Mouse (Mus musculus): ENCODE results near the gene Chchd6.

The Chchd6 gene

GRCm38 (mm10) chr6:89452356-89452755, 143.1 kb downstream of the Chchd6 start:
- no peak for DNase-seq (ENCODE audit: low read depth)

- no peak for DNase-seq (ENCODE audit: low read depth)
Observed at GRCm38 (mm10) chr6:89448736-89449135, 146.7 kb downstream of the Chchd6 start.

- DNase-seq (ENCODE audit: low read depth): no peak
Observed at GRCm38 (mm10) chr6:89440671-89441070, 154.8 kb downstream of the Chchd6 start.

GRCm38 (mm10) chr6:89431920-89432482, 163.5 kb downstream of the Chchd6 start:
- DNase-seq (ENCODE audit: low read depth): no peak

- DNase-seq (ENCODE audit: low read depth): no peak
Observed at GRCm38 (mm10) chr6:89430749-89431148, 164.7 kb downstream of the Chchd6 start.

GRCm38 (mm10) chr6:89428661-89429375, 166.6 kb downstream of the Chchd6 start:
- no peak for DNase-seq (ENCODE audit: low read depth)

- DNase-seq (ENCODE audit: low read depth): no peak
Observed at GRCm38 (mm10) chr6:89424461-89424860, 171.0 kb downstream of the Chchd6 start.

- no peak for DNase-seq (ENCODE audit: low read depth)
Observed at GRCm38 (mm10) chr6:89422621-89423020, 172.8 kb downstream of the Chchd6 start.

- no peak for DNase-seq (ENCODE audit: low read depth)
Observed at GRCm38 (mm10) chr6:89421922-89422321, 173.5 kb downstream of the Chchd6 start.

GRCm38 (mm10) chr6:89421503-89421902, 173.9 kb downstream of the Chchd6 start:
- no peak for DNase-seq (ENCODE audit: low read depth)

GRCm38 (mm10) chr6:89420756-89421155, 174.7 kb downstream of the Chchd6 start:
- no peak for DNase-seq (ENCODE audit: low read depth)

GRCm38 (mm10) chr6:89420110-89420509, 175.3 kb downstream of the Chchd6 start:
- no peak for DNase-seq (ENCODE audit: low read depth)

GRCm38 (mm10) chr6:89419066-89419815, 176.2 kb downstream of the Chchd6 start:
- DNase-seq (ENCODE audit: low read depth): no peak

- DNase-seq (ENCODE audit: low read depth): no peak
Observed at GRCm38 (mm10) chr6:89416030-89416595, 179.3 kb downstream of the Chchd6 start.

- DNase-seq (ENCODE audit: low read depth): no peak
Observed at GRCm38 (mm10) chr6:89415091-89415490, 180.4 kb downstream of the Chchd6 start.

GRCm38 (mm10) chr6:89414126-89414525, 181.3 kb downstream of the Chchd6 start:
- DNase-seq (ENCODE audit: low read depth): no peak

- DNase-seq (ENCODE audit: low read depth): no peak
Observed at GRCm38 (mm10) chr6:89413481-89413884, 182.0 kb downstream of the Chchd6 start.

GRCm38 (mm10) chr6:89412562-89412961, 182.9 kb downstream of the Chchd6 start:
- DNase-seq (ENCODE audit: low read depth): no peak

- DNase-seq (ENCODE audit: low read depth): no peak
Observed at GRCm38 (mm10) chr6:89409041-89409440, 186.4 kb downstream of the Chchd6 start.

GRCm38 (mm10) chr6:89408259-89408658, 187.2 kb downstream of the Chchd6 start:
- DNase-seq (ENCODE audit: low read depth): no peak

GRCm38 (mm10) chr6:89407247-89407889, 188.1 kb downstream of the Chchd6 start:
- DNase-seq (ENCODE audit: low read depth): no peak

GRCm38 (mm10) chr6:89404964-89405363, 190.5 kb downstream of the Chchd6 start:
- DNase-seq (ENCODE audit: low read depth): no peak
